Mouse (Mus musculus) lung, embryonic 16.5 days (tissue): Measurements from ENCODE around the gene Dok5. TPM values are rescaled to one million over a fixed set of nuclear protein-coding genes. Genes with fewer than 3 reads are reported as not detected.
A peak's percentile ranks its signal among the peaks of the same experiment; 100 is the strongest.

Experiments used
- ATAC-seq: fragments of 200-750 bp; cut with Nextera tagmentation; 2 replicates; pipeline ENCODE4 v1.8.0; 2017; ENCODE audit warnings: low read depth, mild to moderate bottlenecking, moderate library complexity
- H3K27ac ChIP-seq: fragments of 300-500 bp; sonication (generic); 2 replicates; pipeline ENCODE4 v1.5.1; 2014; ENCODE audit warnings: mild to moderate bottlenecking, control low read depth, low read length
- H3K27me3 ChIP-seq: fragments of 300-500 bp; sonication (generic); 2 replicates; pipeline ENCODE4 v1.6.1; 2014; ENCODE audit warnings: low read depth, low read length, mixed read lengths; ENCODE audit not compliant: control insufficient read depth, insufficient read depth
- H3K36me3 ChIP-seq: fragments of 300-500 bp; sonication (generic); 2 replicates; pipeline ENCODE4 v1.6.1; 2014; ENCODE audit warnings: low read length; ENCODE audit not compliant: control insufficient read depth, insufficient read depth
- H3K4me1 ChIP-seq: fragments of 300-500 bp; sonication (generic); replicated peaks from 2 replicates; pipeline ENCODE4 v1.6.1; 2014; ENCODE audit warnings: low read length, mixed read lengths; ENCODE audit not compliant: control insufficient read depth, insufficient read depth
- H3K4me2 ChIP-seq: fragments of 300-500 bp; sonication (generic); 2 replicates; pipeline ENCODE4 v1.6.1; 2014; ENCODE audit warnings: low read depth, low read length, control low read depth
- H3K4me3 ChIP-seq: fragments of 300-500 bp; sonication (generic); 2 replicates; pipeline ENCODE4 v1.5.1; 2014; ENCODE audit warnings: mild to moderate bottlenecking, low read length, control low read depth
- H3K9ac ChIP-seq: fragments of 300-500 bp; sonication (generic); 2 replicates; pipeline ENCODE4 v1.6.1; 2014; ENCODE audit warnings: low read length, control low read depth
- H3K9me3 ChIP-seq: fragments of 300-500 bp; sonication (generic); 2 replicates; pipeline ENCODE4 v1.6.1; 2016; ENCODE audit warnings: low read length; ENCODE audit not compliant: control insufficient read depth
- WGBS: fragments of 180-500 bp; shearing (Covaris S2); extraction: QIAGEN DNeasy Blood & Tissue Kit; methylation state at CpG from one replicate; pipeline ENCODE4 v1.1.7; 2014; 5-methylcytosine and 5-hydroxymethylcytosine counted together
- polyA plus RNA-seq: library from polyadenylated mRNA; unstranded; fragments of >200 nt; fragmentation: Nextera tagmentation; extraction: Ambion mirVana; gene quantifications from 2 replicates; pipeline ENCODE4 v1.2.1, GENCODE M21; 2015

The Dok5 gene
- polyA plus RNA-seq, 1 experiment from 2014 or later, result 1.9 TPM

DNA sequence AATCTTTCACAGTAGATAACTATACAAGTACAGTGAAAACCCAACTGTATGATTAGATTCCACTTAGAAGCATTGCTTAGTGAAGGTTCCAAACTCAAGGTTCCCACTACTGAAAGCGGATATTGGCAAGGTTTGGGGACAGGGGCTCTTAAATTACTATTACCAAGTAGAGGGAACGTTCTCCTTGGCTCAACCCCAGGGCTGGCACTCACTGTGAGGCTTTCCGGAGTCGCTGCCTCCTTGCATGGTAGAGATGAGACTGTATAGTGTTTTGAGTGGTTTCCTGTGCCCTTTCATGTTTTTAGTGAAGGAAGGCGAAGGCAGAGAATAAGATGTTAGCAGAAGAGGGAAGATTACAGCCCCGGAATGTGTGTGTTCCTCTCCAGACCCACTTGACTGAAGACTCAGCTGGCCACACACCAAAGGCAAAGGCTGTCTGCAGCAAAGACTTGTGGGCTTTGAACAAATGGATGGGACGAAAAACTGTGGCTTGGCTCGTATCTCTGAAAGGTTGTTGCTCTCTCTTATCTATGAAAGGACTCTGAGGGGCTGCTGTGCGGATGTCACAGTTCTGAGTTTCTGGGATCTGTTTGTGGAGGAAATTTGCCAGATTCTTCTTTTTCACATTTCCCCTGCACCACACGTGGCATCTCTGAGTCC lies 20.7 kb downstream of the Dok5 start:
- no peak for ATAC-seq

DNA sequence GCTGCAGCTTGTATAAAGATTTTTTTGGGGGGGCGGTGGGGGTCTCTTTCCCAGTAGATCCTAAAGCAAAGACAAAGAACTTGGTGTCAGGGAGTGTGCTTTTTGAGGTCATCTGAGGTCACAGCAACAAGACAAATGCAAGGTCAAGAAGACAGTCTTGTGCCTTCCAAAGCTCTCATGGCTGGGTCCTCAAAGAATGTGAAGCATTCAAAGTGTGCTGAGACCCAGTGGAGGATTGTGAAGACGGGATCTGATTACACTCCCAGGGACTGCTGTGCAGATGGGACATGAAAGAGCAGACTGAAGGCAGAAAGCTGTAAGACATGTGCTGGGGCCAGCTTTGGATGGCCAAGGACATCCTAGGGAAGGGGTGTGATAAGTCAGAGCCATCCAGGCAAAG lies 24.2 kb downstream of the Dok5 start:
- Histone ChIP-seq H3K4me3 (no peak overlapping the region), H3K36me3 (no peaks in the 10 kb centered on the region), H3K4me1 (peaks cover 22% of the 10 kb centered on the region), H3K27ac (no peak overlapping the region), H3K4me2 (no peak overlapping the region), H3K9ac (no peak overlapping the region), H3K9me3 (no peaks in the 10 kb centered on the region), H3K27me3 (no peaks in the 10 kb centered on the region)
- 52% methylated on average over 2 of the region's 2 CpGs for WGBS
- ATAC-seq, result no peak

More for the DNA sequence above, 20.7 kb downstream of the Dok5 start:
- Histone ChIP-seq H3K9ac (no peak overlapping the region), H3K27ac (no peak overlapping the region), H3K4me3 (no peak overlapping the region), H3K36me3 (no peaks in the 10 kb centered on the region), H3K9me3 (no peaks in the 10 kb centered on the region), H3K27me3 (no peaks in the 10 kb centered on the region), H3K4me1 (peaks cover 15% of the 10 kb centered on the region), H3K4me2 (no peak overlapping the region)
- 23% methylated on average over 10 of the region's 10 CpGs for WGBS

DNA sequence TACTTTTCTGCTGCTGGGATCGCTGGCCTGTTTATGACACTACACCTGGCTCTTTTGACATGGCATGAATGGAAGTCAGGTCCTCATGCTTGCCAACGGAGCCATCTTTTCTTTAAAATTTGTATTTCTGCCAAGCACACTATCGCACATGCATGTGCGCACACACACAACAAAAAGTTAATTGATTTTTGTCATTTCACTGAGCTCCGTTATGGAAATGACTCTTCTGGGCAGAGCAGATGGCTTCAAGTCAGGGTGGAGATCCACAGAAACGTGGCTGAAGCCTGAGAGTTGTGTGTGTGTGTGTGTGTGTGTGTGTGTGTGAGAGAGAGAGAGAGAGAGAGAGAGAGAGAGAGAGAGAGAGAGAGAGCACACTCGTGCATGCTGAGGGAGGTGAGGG lies 25.1 kb downstream of the Dok5 start:
- ATAC-seq, result no peak
- 64% methylated on average over 7 of the region's 7 CpGs for WGBS

DNA sequence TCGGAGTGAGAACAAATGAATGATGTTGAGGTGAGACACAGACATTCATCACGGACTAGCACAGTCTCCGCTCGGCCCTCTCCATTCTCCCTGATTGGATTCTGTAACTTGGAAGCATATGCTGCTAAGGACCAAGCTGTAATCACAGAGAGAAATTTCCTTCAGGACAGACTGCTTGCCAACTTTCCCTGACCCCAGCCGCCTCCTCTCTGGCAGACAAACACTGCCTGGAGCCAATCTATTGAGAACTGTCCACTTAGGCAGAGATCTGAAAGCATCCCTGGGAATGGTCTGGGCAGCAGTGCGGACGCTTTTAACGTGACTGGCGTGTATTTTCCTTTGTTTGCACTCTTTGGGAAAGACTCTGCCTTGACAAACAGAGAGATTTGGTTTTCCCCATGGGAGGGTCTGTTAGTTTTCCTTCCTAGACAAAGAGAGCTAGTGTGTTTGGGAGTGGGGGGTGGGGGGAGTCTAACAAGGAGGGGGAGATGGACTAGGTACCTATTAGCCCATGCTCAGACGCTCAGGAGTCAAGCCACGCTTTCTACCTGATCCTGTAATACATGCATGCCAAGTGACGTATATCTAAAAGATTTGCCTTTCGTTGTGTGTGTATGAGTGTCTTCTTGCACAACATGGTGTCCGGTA lies 25.7 kb downstream of the Dok5 start:
- H3K27ac ChIP-seq, result no peak overlapping the region
- peak; percentile 67 for ATAC-seq
- WGBS, result 29% methylated on average over 14 of the region's 14 CpGs

More for the DNA sequence above, 25.1 kb downstream of the Dok5 start:
- H3K36me3 ChIP-seq, result no peaks in the 10 kb centered on the region
- no peak overlapping the region for H3K4me3 ChIP-seq
- no peak overlapping the region for H3K27ac ChIP-seq
- no peaks in the 10 kb centered on the region for H3K27me3 ChIP-seq
- no peak overlapping the region for H3K9ac ChIP-seq
- H3K9me3 ChIP-seq, result no peaks in the 10 kb centered on the region
- no peak overlapping the region for H3K4me2 ChIP-seq
- H3K4me1 ChIP-seq, result peaks cover 22% of the 10 kb centered on the region

DNA sequence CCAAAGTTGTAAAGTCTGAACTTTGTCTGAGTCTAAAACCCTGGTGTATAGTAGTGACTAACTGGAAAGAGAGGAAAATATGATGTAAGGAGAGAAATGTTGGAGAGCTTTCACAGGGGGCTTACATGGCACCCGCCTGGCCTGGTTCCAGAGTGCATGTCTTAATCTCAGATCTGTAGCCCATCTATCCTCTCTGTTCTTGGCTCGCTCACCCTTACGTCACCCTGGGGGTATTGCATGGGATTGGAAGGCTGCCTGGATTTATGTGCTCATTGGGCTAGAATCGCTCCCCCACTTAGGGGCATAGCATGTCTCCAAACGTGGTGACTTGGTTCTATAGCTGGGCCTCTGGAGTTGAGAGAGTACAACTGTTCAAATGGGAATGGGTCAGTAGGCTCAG lies 26.6 kb downstream of the Dok5 start:
- H3K27ac ChIP-seq, result no peak overlapping the region
- no peaks in the 10 kb centered on the region for H3K27me3 ChIP-seq
- no peak overlapping the region for H3K4me3 ChIP-seq
- H3K4me1 ChIP-seq, result peaks cover 12% of the 10 kb centered on the region
- WGBS, result 66% methylated on average over 5 of the region's 5 CpGs
- no peak overlapping the region for H3K4me2 ChIP-seq
- H3K9ac ChIP-seq, result no peak overlapping the region
- no peaks in the 10 kb centered on the region for H3K36me3 ChIP-seq
- H3K9me3 ChIP-seq, result no peaks in the 10 kb centered on the region
- ATAC-seq, result peak; percentile 61

More for the DNA sequence above, 25.7 kb downstream of the Dok5 start:
- no peak overlapping the region for H3K4me3 ChIP-seq
- H3K27me3 ChIP-seq, result no peaks in the 10 kb centered on the region
- H3K9ac ChIP-seq, result no peak overlapping the region
- no peaks in the 10 kb centered on the region for H3K9me3 ChIP-seq
- peaks cover 18% of the 10 kb centered on the region for H3K4me1 ChIP-seq
- H3K4me2 ChIP-seq, result no peak overlapping the region
- no peaks in the 10 kb centered on the region for H3K36me3 ChIP-seq

DNA sequence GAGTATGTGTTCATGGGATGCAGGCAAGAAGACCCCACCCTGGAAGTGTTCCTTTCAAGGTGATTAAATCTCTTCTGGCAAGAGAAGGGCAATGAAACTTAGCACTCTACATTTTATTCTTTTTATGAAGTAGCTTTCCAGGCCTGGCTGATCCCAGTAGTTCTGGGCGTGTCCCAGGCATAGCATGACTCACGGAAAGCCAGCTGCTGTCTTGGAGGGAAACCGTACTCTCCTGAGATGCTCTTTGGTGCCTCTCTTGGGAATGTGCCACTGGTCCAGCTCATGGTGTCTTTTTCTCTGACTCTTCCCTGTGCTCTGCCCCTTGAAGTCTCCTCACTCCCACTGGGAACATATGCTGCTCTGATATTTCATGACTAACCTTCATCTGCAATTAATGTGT lies 33.1 kb downstream of the Dok5 start:
- H3K4me2 ChIP-seq, result no peak overlapping the region

DNA sequence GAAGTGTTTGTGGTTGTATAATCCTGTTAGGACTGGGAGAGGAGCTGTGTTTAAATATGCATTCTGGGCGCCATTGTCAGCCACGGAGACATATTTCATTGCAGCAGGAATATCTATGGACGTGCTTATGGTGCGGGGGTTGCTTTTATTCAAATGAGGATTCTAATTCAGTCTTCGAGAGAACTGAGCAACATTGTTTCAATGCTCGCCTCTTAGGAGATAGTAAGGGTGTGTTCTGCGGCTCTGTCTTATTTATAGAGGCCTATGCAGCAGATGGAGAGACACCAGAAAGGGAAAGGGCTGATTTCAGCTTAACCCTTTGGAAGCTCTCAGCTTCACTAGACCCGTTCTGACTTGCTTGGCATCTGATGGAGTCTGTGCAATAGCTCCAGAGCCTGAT lies 35.6 kb downstream of the Dok5 start:
- Histone ChIP-seq H3K4me1 (0 out of 2 replicates have a peak, but pooled peaks cover 2% of the 10 kb centered on the region), H3K4me2 (no peak overlapping the region), H3K9me3 (no peaks in the 10 kb centered on the region), H3K27ac (no peak overlapping the region), H3K4me3 (no peak overlapping the region), H3K36me3 (no peaks in the 10 kb centered on the region), H3K9ac (no peak overlapping the region), H3K27me3 (no peaks in the 10 kb centered on the region)
- no peak for ATAC-seq
- WGBS, result 48% methylated on average over 8 of the region's 8 CpGs

More for the DNA sequence above, 33.1 kb downstream of the Dok5 start:
- Histone ChIP-seq H3K36me3 (no peaks in the 10 kb centered on the region), H3K9ac (no peak overlapping the region), H3K27me3 (no peaks in the 10 kb centered on the region), H3K9me3 (no peaks in the 10 kb centered on the region), H3K27ac (no peak overlapping the region), H3K4me1 (0 out of 2 replicates have a peak, but pooled peaks cover 2% of the 10 kb centered on the region), H3K4me3 (no peak overlapping the region)
- no peak for ATAC-seq
- 72% methylated on average over 3 of the region's 3 CpGs for WGBS

DNA sequence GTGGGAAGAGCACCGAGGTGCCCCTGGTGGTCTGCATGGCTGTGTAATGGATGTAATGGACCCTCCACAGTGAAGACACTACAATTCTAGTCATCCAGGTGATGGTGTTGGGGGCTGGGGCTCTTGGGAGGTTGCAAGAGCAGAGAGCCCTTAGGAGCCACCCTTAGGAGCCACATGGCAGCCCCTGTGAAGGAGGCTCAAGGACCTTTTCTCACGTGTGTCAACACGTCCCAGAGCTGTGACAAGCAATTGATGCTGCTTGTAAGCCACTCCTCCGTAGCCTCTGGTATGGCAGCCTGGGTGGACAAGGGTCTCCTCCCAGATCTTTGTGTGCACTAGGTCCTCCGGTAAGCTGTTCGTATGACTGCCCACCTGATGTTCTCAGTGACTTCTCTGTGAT lies 37.1 kb downstream of the Dok5 start:
- ATAC-seq, result peak; percentile 88
- no peaks in the 10 kb centered on the region for H3K36me3 ChIP-seq
- H3K4me2 ChIP-seq, result no peak overlapping the region
- no peak overlapping the region for H3K27ac ChIP-seq
- H3K9ac ChIP-seq, result no peak overlapping the region
- H3K4me3 ChIP-seq, result no peak overlapping the region
- WGBS, result 53% methylated on average over 6 of the region's 6 CpGs
- no peaks in the 10 kb centered on the region for H3K9me3 ChIP-seq
- H3K4me1 ChIP-seq, result 0 out of 2 replicates have a peak, but pooled peaks cover 2% of the 10 kb centered on the region
- H3K27me3 ChIP-seq, result no peaks in the 10 kb centered on the region

DNA sequence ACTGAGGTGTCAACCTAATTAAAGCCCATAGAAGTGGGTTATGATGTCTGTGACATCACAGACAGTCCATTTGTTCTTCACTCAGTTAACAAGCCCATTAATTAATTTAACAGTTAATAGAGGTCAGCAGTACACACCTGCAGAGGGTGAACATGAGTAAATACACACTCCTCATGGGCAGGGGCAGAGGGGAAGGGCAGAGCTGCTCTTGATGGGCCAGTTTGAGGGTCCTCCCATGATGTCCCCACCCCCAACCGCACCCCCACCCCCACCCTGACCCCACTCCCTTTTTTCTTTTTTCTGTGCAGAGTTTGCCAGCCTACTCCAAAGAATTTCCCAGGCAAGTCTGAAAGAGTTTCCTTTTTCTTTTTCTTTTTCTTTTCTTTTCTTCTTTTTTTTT lies 39.9 kb downstream of the Dok5 start:
- Histone ChIP-seq H3K27me3 (no peaks in the 10 kb centered on the region), H3K9me3 (no peaks in the 10 kb centered on the region), H3K4me1 (0 out of 2 replicates have a peak, but pooled peaks cover 2% of the 10 kb centered on the region), H3K27ac (no peak overlapping the region), H3K4me3 (no peak overlapping the region), H3K9ac (no peak overlapping the region), H3K4me2 (no peak overlapping the region), H3K36me3 (no peaks in the 10 kb centered on the region)
- WGBS, result 25% methylated on average over 1 of the region's 1 CpGs
- no peak for ATAC-seq
